Mouse (Mus musculus) colon, adult 2 months (tissue): ENCODE results near the gene Gm3233. TPM values are rescaled to one million over a fixed set of nuclear protein-coding genes. Genes with fewer than 3 reads are reported as not detected.

Experiments used
- polyA plus RNA-seq: library from polyadenylated mRNA; depleted of rRNA; stranded (reverse); fragments of >200 nt; gene quantifications from 2 replicates; pipeline ENCODE4 v1.2.3, GENCODE M21; 2012; rRNA removed

Gene Gm3233
- not detected in 2 replicates for polyA plus RNA-seq

DNA sequence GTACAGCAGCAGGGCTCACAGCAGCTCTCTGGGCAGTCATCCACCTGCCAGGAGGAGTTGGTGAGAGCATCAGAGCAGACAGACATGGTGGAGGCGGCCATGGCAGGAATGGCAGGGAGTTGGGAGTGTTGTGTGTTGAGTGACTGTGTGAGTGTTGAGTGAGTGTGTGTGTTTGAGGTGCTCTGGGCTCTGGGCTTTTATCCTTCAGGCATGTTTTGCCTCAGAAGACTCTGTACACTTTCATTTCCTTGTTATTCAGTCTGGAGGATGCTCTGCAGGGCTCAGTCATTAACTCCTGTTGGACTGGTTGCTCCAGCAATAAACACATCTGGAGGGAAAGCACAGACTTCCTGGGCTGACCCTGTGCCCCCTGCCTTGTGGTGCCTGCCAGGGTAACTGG is at the start of gene Gm3233:
Gm3233 (minus strand) TSS at position 101 of the 400 bp plus-strand sequence.

DNA sequence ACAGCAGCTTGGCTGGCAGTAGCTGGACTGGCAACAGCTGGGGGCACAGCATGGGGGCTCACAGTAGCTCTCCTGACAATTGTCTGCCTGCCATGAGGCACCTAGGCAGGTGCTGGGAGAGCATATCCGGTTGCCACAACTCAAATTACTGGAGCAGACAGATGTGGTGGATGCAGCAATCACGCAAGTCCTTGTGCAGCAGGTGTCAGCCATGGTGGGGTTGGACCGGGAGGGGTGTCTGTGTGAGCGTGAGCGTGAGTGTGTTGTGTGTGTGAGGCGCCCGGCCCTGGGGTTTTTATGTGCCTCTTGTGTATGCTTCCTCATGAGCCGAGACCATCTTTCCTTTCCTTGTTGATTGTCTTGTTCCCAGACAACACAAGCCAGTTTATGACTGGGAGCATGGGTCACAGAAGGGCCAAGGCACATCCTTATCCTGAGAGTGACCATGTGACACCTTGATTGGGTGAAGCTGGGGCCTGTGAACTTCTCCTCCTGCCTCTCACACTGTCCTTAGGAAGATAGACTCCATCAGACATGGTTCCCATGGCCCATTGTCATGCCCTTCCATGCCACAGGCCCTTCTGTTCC is 39.5 kb upstream of the Gm3233 start, which contains the start of gene Gm19668:
Gm19668 (minus strand) TSS at position 213 of the 588 bp plus-strand sequence.

DNA sequence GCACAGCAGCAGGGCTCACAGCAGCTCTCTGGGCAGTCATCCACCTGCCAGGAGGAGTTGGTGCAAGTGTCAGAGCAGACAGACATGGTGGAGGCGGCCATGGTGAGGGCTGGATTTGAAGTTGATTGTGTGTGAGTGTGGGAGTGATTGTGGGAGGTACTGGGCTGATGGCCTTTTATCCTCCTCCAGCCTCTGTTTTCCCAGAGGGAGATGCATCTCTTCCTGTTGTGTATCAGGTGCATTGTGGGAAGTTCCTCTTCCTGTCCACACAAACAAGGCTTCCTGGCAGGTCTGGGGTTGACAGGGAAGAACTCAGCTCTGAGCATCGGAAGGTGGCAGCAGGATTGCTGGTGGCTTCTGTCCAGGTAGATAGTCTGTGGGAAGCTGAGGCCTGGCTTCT is 35.5 kb upstream of the Gm3233 start, which contains the start of gene Gm9639:
Gm9639 (minus strand) TSS at position 101 of the 400 bp plus-strand sequence.

DNA sequence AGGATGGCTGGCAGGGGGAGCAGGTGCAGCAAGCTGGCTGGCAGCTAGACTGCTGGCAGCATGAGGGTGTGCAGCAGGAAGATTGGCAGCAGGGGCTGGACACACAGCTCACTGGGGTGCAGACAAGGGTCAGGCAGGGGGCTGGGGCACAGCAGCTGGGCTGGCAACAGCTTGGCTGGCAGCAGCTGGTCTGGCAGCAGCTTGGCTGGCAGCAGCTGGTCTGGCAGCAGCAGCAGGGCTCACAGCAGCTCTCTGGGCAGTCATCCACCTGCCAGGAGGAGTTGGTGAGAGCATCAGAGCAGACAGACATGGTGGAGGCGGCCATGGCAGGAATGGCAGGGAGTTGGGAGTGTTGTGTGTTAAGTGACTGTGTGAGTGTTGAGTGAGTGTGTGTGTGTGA is 28.4 kb upstream of the Gm3233 start, which contains the start of gene Gm7137:
Gm7137 (minus strand) TSS at position 325 of the 400 bp plus-strand sequence.

DNA sequence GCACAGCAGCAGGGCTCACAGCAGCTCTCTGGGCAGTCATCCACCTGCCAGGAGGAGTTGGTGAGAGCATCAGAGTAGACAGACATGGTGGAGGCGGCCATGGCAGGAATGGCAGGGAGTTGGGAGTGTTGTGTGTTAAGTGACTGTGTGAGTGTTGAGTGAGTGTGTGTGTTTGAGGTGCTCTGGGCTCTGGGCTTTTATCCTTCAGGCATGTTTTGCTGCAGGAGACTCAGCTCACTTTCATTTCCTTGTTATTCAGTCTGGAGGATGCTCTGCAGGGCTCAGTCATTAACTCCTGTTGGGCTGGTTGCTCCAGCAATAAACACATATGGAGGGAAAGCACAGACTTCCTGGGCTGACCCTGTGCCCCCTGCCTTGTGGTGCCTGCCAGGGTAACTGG is 23.0 kb upstream of the Gm3233 start, which contains the start of gene Gm3250:
Gm3250 (minus strand) TSS at position 101 of the 400 bp plus-strand sequence.

DNA sequence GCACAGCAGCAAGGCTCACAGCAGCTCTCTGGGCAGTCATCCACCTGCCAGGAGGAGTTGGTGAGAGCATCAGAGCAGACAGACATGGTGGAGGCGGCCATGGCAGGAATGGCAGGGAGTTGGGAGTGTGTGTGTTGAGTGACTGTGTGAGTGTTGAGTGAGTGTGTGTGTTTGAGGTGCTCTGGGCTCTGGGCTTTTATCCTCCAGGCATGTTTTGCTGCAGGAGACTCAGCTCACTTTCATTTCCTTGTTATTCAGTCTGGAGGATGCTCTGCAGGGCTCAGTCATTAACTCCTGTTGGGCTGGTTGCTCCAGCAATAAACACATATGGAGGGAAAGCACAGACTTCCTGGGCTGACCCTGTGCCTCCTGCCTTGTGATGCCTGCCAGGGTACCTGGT is 17.4 kb upstream of the Gm3233 start, which contains the start of gene Gm7138:
Gm7138 (minus strand) TSS at position 101 of the 400 bp plus-strand sequence.

DNA sequence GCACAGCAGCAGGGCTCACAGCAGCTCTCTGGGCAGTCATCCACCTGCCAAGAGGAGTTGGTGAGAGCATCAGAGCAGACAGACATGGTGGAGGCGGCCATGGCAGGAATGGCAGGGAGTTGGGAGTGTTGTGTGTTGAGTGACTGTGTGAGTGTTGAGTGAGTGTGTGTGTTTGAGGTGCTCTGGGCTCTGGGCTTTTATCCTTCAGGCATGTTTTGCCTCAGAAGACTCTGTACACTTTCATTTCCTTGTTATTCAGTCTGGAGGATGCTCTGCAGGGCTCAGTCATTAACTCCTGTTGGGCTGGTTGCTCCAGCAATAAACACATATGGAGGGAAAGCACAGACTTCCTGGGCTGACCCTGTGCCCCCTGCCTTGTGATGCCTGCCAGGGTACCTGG is 11.7 kb upstream of the Gm3233 start, which contains the start of gene Gm3238:
Gm3238 (minus strand) TSS at position 101 of the 400 bp plus-strand sequence.

DNA sequence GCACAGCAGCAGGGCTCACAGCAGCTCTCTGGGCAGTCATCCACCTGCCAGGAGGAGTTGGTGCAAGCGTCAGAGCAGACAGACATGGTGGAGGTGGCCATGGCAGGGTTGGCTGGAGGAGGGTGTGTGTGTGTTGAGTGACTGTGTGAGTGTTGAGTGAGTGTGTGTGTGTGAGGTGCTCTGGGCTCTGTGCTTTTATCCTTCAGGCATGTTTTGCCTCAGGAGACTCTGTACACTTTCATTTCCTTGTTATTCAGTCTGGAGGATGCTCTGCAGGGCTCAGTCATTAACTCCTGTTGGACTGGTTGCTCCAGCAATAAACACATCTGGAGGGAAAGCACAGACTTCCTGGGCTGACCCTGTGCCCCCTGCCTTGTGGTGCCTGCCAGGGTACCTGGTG is 8.2 kb downstream of the Gm3233 start, which contains the start of gene Gm9736:
Gm9736 (minus strand) TSS at position 101 of the 400 bp plus-strand sequence.

DNA sequence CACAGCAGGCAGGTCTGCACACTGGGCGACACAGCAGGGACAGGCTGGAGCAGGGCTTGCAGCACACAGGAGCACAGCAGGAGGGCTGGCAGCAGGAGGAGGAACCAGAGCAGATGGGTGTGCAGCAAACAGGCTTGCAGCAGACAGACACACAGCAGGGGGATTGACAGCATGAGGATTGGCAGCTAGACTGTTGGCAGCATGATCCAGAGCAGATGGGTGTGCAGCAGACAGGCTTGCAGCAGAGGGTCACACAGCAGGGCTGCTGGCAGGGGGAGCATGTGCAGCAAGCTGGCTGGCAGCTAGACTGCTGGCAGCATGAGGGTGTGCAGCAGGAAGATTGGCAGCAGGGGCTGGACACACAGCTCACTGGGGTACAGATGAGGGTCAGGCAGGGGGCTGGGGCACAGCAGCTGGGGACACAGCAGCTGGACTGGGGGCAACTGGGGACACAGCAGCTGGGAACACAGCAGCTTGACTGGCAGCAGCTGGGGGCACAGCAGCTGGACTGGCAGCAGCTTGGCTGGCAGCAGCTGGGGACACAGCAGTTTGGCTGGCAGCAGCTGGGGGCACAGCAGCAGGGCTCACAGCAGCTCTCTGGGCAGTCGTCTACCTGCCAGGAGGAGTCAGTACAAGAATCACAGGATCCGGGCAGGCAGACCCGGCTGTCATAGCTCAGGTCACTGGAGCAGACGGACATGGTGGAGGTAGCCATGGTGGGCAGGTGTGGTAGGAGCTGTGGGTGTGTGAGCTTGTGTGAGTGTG is 17.4 kb downstream of the Gm3233 start, which contains the start of gene Gm18596:
Gm18596 (minus strand) TSS at position 715 of the 765 bp plus-strand sequence.

DNA sequence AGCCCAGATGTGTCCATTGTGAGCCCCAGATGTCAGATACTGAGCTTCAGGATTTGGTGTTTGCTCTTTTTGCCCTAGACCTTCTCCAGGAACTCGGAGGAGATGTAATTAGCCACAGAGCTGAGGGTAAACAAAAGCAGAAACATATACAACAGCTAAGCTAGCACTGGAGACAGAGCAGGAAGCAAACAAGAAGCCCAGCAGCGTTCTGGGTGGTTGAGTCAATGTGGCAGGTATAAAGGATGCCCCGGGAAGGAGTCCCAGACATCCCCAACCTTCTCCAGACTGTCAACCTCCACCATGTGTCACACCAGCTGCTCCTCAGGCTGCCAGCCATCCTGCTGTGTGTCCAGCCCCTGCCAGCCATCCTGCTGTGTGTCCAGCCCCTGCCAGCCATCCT is 33.3 kb downstream of the Gm3233 start, which contains the start of gene Gm10100:
Gm10100 (plus strand) TSS at position 301 of the 400 bp plus-strand sequence.

DNA sequence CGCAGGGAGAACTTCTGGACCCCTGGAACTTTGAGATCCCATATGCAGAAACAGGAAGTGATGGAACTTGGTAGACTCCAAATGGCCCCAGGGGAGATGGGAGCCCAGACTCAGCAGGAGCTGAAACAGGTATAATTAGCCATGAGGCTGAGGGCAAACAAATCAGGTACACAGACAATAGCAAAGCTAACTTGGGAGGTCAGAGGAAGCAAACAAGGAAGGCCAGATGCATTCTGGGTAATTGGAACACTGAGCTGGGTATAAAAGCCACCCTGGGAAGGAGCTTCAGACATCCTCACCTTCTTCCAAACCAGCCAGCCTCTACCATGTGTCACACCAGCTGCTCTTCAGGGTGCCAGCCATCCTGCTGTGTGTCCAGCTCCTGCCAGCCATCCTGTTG is 39.2 kb downstream of the Gm3233 start, which contains the start of gene Krtap12-1:
Krtap12-1 (plus strand) TSS at position 301 of the 400 bp plus-strand sequence.

DNA sequence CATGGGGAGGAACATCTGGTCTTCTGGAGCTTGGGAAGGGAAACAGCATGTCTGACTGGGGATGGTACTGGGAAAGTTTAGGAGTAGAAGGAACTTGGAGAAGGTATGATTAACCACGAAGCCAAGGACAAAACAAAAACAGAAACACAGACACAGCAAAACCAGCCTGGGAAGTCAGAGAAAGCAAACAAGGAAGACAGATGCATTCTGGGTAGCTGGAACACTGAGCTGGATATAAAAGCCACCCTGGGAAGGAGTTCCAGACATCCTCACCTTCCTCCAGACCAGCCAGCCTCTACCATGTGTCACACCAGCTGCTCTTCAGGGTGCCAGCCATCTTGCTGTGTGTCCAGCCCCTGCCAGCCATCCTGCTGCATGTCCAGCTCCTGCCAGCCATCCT is 44.0 kb downstream of the Gm3233 start, which contains the start of gene Gm10142:
Gm10142 (plus strand) TSS at position 301 of the 400 bp plus-strand sequence.

DNA sequence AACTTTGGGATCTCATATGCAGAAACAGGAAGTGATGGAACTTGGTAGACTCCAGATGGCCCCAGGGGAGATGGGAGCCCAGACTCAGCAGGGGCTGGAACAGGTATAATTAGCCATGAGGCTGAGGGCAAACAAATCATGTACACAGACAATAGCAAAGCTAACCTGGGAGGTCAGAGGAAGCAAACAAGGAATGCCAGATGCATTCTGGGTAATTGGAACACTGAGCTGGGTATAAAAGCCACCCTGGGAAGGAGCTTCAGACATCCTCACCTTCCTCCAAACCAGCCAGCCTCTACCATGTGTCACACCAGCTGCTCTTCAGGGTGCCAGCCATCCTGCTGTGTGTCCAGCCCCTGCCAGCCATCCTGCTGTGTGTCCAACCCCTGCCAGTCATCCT is 48.3 kb downstream of the Gm3233 start, which contains the start of gene Gm10024:
Gm10024 (plus strand) TSS at position 301 of the 400 bp plus-strand sequence.

Other genes with a start within 250 kb of the Gm3233 start
- gene Fam207a, start 243.9 kb downstream of the Gm3233 start, polyA plus RNA-seq: 29.3 and 29.6 TPM in 2 replicates
- gene Itgb2, start 229.4 kb downstream of the Gm3233 start, polyA plus RNA-seq: 9.0 and 9.3 TPM in 2 replicates
- gene Pttg1ip, start 178.0 kb downstream of the Gm3233 start, polyA plus RNA-seq: 210 and 211 TPM in 2 replicates
- 233 and 246 TPM in 2 replicates for gene Sumo3, start 153.6 kb downstream of the Gm3233 start, polyA plus RNA-seq
- not detected in 2 replicates for gene Gm49325, start 153.5 kb downstream of the Gm3233 start, polyA plus RNA-seq
- gene Ube2g2, start 137.4 kb downstream of the Gm3233 start, polyA plus RNA-seq: 34.4 and 39.8 TPM in 2 replicates
- 0.62 and 0.70 TPM in 2 replicates for gene Tspear, start 73.1 kb downstream of the Gm3233 start, polyA plus RNA-seq
- gene Gm19402, start 68.9 kb downstream of the Gm3233 start, polyA plus RNA-seq: not detected in 2 replicates
- not detected in 2 replicates for gene Gm9508, start 62.4 kb downstream of the Gm3233 start, polyA plus RNA-seq
- not detected in 2 replicates for gene Gm10272, start 53.1 kb downstream of the Gm3233 start, polyA plus RNA-seq
- gene Gm10024, start 48.2 kb downstream of the Gm3233 start, polyA plus RNA-seq: not detected in 2 replicates
- gene Gm10142, start 43.9 kb downstream of the Gm3233 start, polyA plus RNA-seq: not detected in 2 replicates
- gene Krtap12-1, start 39.1 kb downstream of the Gm3233 start, polyA plus RNA-seq: not detected in 2 replicates
- not detected in 2 replicates for gene Gm10100, start 33.2 kb downstream of the Gm3233 start, polyA plus RNA-seq
- not detected in 2 replicates for gene Gm18596, start 17.0 kb downstream of the Gm3233 start, polyA plus RNA-seq
- not detected in 2 replicates for gene Gm9736, start 8.3 kb downstream of the Gm3233 start, polyA plus RNA-seq
- gene Gm3238, start 11.6 kb upstream of the Gm3233 start, polyA plus RNA-seq: not detected in 2 replicates
- gene Gm7138, start 17.3 kb upstream of the Gm3233 start, polyA plus RNA-seq: not detected in 2 replicates
- gene Gm3250, start 22.9 kb upstream of the Gm3233 start, polyA plus RNA-seq: not detected in 2 replicates
- gene Gm7137, start 28.5 kb upstream of the Gm3233 start, polyA plus RNA-seq: not detected in 2 replicates
- gene Gm9639, start 35.4 kb upstream of the Gm3233 start, polyA plus RNA-seq: not detected in 2 replicates
- gene Gm19668, start 39.5 kb upstream of the Gm3233 start, polyA plus RNA-seq: not detected in 2 replicates
- not detected in 2 replicates for gene Gm9507, start 52.2 kb upstream of the Gm3233 start, polyA plus RNA-seq
- not detected in 2 replicates for gene Gm2696, start 55.0 kb upstream of the Gm3233 start, polyA plus RNA-seq
- not detected in 2 replicates for gene Krtap10-4, start 67.4 kb upstream of the Gm3233 start, polyA plus RNA-seq
- not detected in 2 replicates for gene Krtap10-10, start 76.3 kb upstream of the Gm3233 start, polyA plus RNA-seq
- gene Gm36176, start 87.1 kb upstream of the Gm3233 start, polyA plus RNA-seq: not detected in 2 replicates
- not detected in 2 replicates for gene Gm10318, start 93.2 kb upstream of the Gm3233 start, polyA plus RNA-seq
- gene Gm3285, start 102.3 kb upstream of the Gm3233 start, polyA plus RNA-seq: not detected in 2 replicates
- gene Lrrc3, start 142.9 kb upstream of the Gm3233 start, polyA plus RNA-seq: 7.3 and 8.4 TPM in 2 replicates
- 1.2 and 1.9 TPM in 2 replicates for gene Trpm2, start 210.9 kb upstream of the Gm3233 start, polyA plus RNA-seq
- 44.0 and 48.6 TPM in 2 replicates for gene 1810043G02Rik, start 218.8 kb upstream of the Gm3233 start, polyA plus RNA-seq